Mouse (Mus musculus) MEL (cell line): Measurements from ENCODE around the gene Glb1l3. TPM values are rescaled to one million over a fixed set of nuclear protein-coding genes. Genes with fewer than 3 reads are reported as not detected.

Experiments
- DNase-seq: peaks from one replicate; pipeline ENCODE4 v3.0.0; 2011; ENCODE audit warnings: low read depth, low spot score
- H3K27ac ChIP-seq: 2 replicates; pipeline ENCODE4 v1.5.1; 2012; ENCODE audit warnings: low read depth, mild to moderate bottlenecking, control low read depth, low read length, moderate library complexity; ENCODE audit not compliant: control insufficient read depth
- H3K27me3 ChIP-seq, 2 experiments: fragments of 150-350 bp in 1 of 2; sonication (generic) in 1 of 2; 2 replicates each; pipeline ENCODE4 v1.6.1; 2012; ENCODE audit warnings: low read length in 2 of 2, mild to moderate bottlenecking in 2 of 2, improper control_type of control experiment in 1 of 2, moderate library complexity in 1 of 2; ENCODE audit not compliant: insufficient read depth in 2 of 2, control insufficient read depth in 1 of 2
- H3K36me3 ChIP-seq, 2 experiments: 2 replicates each; pipeline ENCODE4 v1.6.1; 2012 to 2014; ENCODE audit warnings: low read length in 2 of 2, improper control_type of control experiment in 1 of 2, inconsistent platforms in 1 of 2, mild to moderate bottlenecking in 1 of 2; ENCODE audit not compliant: insufficient read depth in 2 of 2, control insufficient read depth in 1 of 2
- H3K4me1 ChIP-seq, 2 experiments: fragments of 150-350 bp in 1 of 2; sonication (generic) in 1 of 2; 2 replicates each; pipeline ENCODE4 v1.6.1; 2012; ENCODE audit warnings: low read length in 2 of 2, improper control_type of control experiment in 1 of 2, mild to moderate bottlenecking in 1 of 2; ENCODE audit not compliant: insufficient read depth in 2 of 2, control insufficient read depth in 1 of 2
- H3K4me3 ChIP-seq, 2 experiments: fragments of 150-350 bp in 1 of 2; sonication (generic) in 1 of 2; 2 replicates each; pipeline ENCODE4 v1.5.1; 2012; ENCODE audit warnings: low read depth in 2 of 2, low read length in 2 of 2, mild to moderate bottlenecking in 2 of 2, moderate library complexity in 2 of 2, control low read depth in 1 of 2, improper control_type of control experiment in 1 of 2; ENCODE audit not compliant: control insufficient read depth in 1 of 2, insufficient read depth in 1 of 2
- H3K79me2 ChIP-seq: 2 replicates; pipeline ENCODE4 v1.6.1; 2012; ENCODE audit warnings: mild to moderate bottlenecking, low read length, moderate library complexity; ENCODE audit not compliant: control insufficient read depth, poor library complexity, insufficient read depth
- H3K9ac ChIP-seq: 2 replicates; pipeline ENCODE4 v1.6.1; 2012; ENCODE audit warnings: low read depth, mild to moderate bottlenecking, control low read depth, low read length, moderate library complexity; ENCODE audit not compliant: control insufficient read depth, poor library complexity, severe bottlenecking
- H3K9me3 ChIP-seq: fragments of 150-350 bp; sonication (generic); replicated peaks from 2 replicates; pipeline ENCODE4 v1.6.1; 2012; ENCODE audit warnings: mild to moderate bottlenecking, low read length, improper control_type of control experiment, moderate library complexity; ENCODE audit not compliant: insufficient read depth
- BHLHE40 ChIP-seq: IDR thresholded peaks from 2 replicates; pipeline ENCODE4 v1.6.1; 2012; ENCODE audit warnings: low read depth, mild to moderate bottlenecking, inconsistent platforms, low read length, improper control_type of control experiment, borderline replicate concordance
- CHD1 ChIP-seq: IDR thresholded peaks from 2 replicates; pipeline ENCODE4 v1.6.1; 2012; ENCODE audit warnings: low read depth, mild to moderate bottlenecking, inconsistent platforms, low read length, improper control_type of control experiment
- CHD2 ChIP-seq: IDR thresholded peaks from 2 replicates; pipeline ENCODE4 v1.6.1; 2011; ENCODE audit warnings: low read length, improper control_type of control experiment
- CTCF ChIP-seq, 3 experiments: IDR thresholded peaks in 2 of 3; conservative IDR thresholded peaks in 1 of 3; 2 replicates each; pipeline ENCODE4 v1.5.1; 2011 to 2012; ENCODE audit warnings: low read length in 3 of 3, low read depth in 2 of 3, mild to moderate bottlenecking in 2 of 3, improper control_type of control experiment in 1 of 3, inconsistent platforms in 1 of 3, mixed read lengths in 1 of 3, moderate library complexity in 1 of 3; ENCODE audit not compliant: control insufficient read depth in 1 of 3, insufficient read depth in 1 of 3, poor library complexity in 1 of 3, severe bottlenecking in 1 of 3
- ELF1 ChIP-seq: IDR thresholded peaks from 2 replicates; pipeline ENCODE4 v1.6.1; 2014; ENCODE audit warnings: low read depth, mild to moderate bottlenecking, inconsistent platforms, low read length, improper control_type of control experiment, moderate library complexity
- GABPA ChIP-seq: IDR thresholded peaks from 2 replicates; pipeline ENCODE4 v1.6.1; 2012; ENCODE audit warnings: low read depth, mild to moderate bottlenecking, inconsistent platforms, low read length, improper control_type of control experiment, moderate library complexity
- GATA1 ChIP-seq: IDR thresholded peaks from 2 replicates; pipeline ENCODE4 v1.6.1; 2011; ENCODE audit warnings: low read depth, low read length, improper control_type of control experiment
- JUND ChIP-seq: IDR thresholded peaks from 2 replicates; pipeline ENCODE4 v1.6.1; 2011; ENCODE audit warnings: low read depth, mild to moderate bottlenecking, improper control_type of control experiment, low read length
- MAZ ChIP-seq: IDR thresholded peaks from 2 replicates; pipeline ENCODE4 v1.6.1; 2012; ENCODE audit warnings: low read depth, mild to moderate bottlenecking, inconsistent platforms, low read length, improper control_type of control experiment
- MEF2A ChIP-seq: IDR thresholded peaks from 2 replicates; pipeline ENCODE4 v1.6.1; 2014; ENCODE audit warnings: low read depth, mild to moderate bottlenecking, inconsistent platforms, low read length, improper control_type of control experiment; ENCODE audit not compliant: poor library complexity, insufficient replicate concordance, severe bottlenecking; ENCODE audit errors: extremely low read depth
- MXI1 ChIP-seq: IDR thresholded peaks from 2 replicates; pipeline ENCODE4 v1.6.1; 2011; ENCODE audit warnings: mild to moderate bottlenecking, low read depth, low read length, improper control_type of control experiment
- MYB ChIP-seq: IDR thresholded peaks from 2 replicates; pipeline ENCODE4 v1.6.1; 2011; ENCODE audit warnings: mild to moderate bottlenecking, low read depth, low read length, improper control_type of control experiment
- MYC ChIP-seq: IDR thresholded peaks from 2 replicates; pipeline ENCODE4 v1.6.1; 2011; ENCODE audit warnings: low read depth, mild to moderate bottlenecking, low read length, improper control_type of control experiment, moderate library complexity
- NRF1 ChIP-seq: IDR thresholded peaks from 2 replicates; pipeline ENCODE4 v1.6.1; 2014; ENCODE audit warnings: low read depth, mild to moderate bottlenecking, inconsistent platforms, low read length, improper control_type of control experiment, moderate library complexity; ENCODE audit not compliant: poor library complexity, insufficient read depth, severe bottlenecking
- POLR2A ChIP-seq, 2 experiments: IDR thresholded peaks; 2 replicates each; pipeline ENCODE4 v1.6.1; 2011 to 2012; ENCODE audit warnings: low read length in 2 of 2, mild to moderate bottlenecking in 2 of 2, control low read depth in 1 of 2, improper control_type of control experiment in 1 of 2, low read depth in 1 of 2, moderate library complexity in 1 of 2; ENCODE audit not compliant: control insufficient read depth in 1 of 2, insufficient read depth in 1 of 2, poor library complexity in 1 of 2
- POLR2AphosphoS2 ChIP-seq: IDR thresholded peaks from 2 replicates; pipeline ENCODE4 v1.6.1; 2011; ENCODE audit warnings: low read length, improper control_type of control experiment
- RCOR1 ChIP-seq: IDR thresholded peaks from 2 replicates; pipeline ENCODE4 v1.6.1; 2012; ENCODE audit warnings: low read depth, mild to moderate bottlenecking, inconsistent platforms, low read length, improper control_type of control experiment
- SIN3A ChIP-seq: IDR thresholded peaks from 2 replicates; pipeline ENCODE4 v1.6.1; 2012; ENCODE audit warnings: low read length, improper control_type of control experiment, inconsistent platforms
- SMC3 ChIP-seq: IDR thresholded peaks from 2 replicates; pipeline ENCODE4 v1.6.1; 2011; ENCODE audit warnings: low read depth, low read length, improper control_type of control experiment
- TAL1 ChIP-seq: IDR thresholded peaks from 2 replicates; pipeline ENCODE4 v1.6.1; 2012; ENCODE audit warnings: mild to moderate bottlenecking, inconsistent platforms, low read length, moderate library complexity, mixed read lengths
- UBTF ChIP-seq: IDR thresholded peaks from 2 replicates; pipeline ENCODE4 v1.6.1; 2012; ENCODE audit warnings: low read depth, mild to moderate bottlenecking, inconsistent platforms, low read length, improper control_type of control experiment, moderate library complexity, borderline replicate concordance; ENCODE audit not compliant: insufficient read depth
- USF1 ChIP-seq: IDR thresholded peaks from 2 replicates; pipeline ENCODE4 v1.6.1; 2014; ENCODE audit warnings: low read depth, mild to moderate bottlenecking, inconsistent platforms, low read length, improper control_type of control experiment, moderate library complexity
- USF2 ChIP-seq, 2 experiments: IDR thresholded peaks; 2 replicates each; pipeline ENCODE4 v1.6.1; 2011 to 2012; ENCODE audit warnings: improper control_type of control experiment in 2 of 2, low read length in 2 of 2, borderline replicate concordance in 1 of 2, inconsistent platforms in 1 of 2, low read depth in 1 of 2, mild to moderate bottlenecking in 1 of 2; ENCODE audit not compliant: insufficient read depth in 1 of 2
- ZKSCAN1 ChIP-seq: IDR thresholded peaks from 2 replicates; pipeline ENCODE4 v1.6.1; 2012; ENCODE audit warnings: low read depth, mild to moderate bottlenecking, inconsistent platforms, low read length, improper control_type of control experiment, moderate library complexity
- ZMIZ1 ChIP-seq: IDR thresholded peaks from 2 replicates; pipeline ENCODE4 v1.6.1; 2012; ENCODE audit warnings: low read depth, mild to moderate bottlenecking, inconsistent platforms, low read length, improper control_type of control experiment, moderate library complexity
- polyA plus RNA-seq, 2 experiments: library from polyadenylated mRNA; stranded (reverse) in 1 of 2; unstranded in 1 of 2; fragments of >175 nt in 1 of 2; fragments of >200 nt in 1 of 2; gene quantifications; 2 replicates each; pipeline versions ENCODE4 v1.2.1 to v1.2.4; 2012; ENCODE audit warnings: low replicate concordance in 2 of 2, low read depth in 1 of 2; ENCODE audit not compliant: insufficient read length in 2 of 2, insufficient read depth in 1 of 2, missing spikeins in 1 of 2
- total RNA-seq: library from RNA; depleted of rRNA; stranded (reverse); fragments of 300-350 nt; gene quantifications from 2 replicates; pipeline ENCODE4 v1.2.3, GENCODE M21; 2012

Gene Glb1l3
- total and polyA plus RNA-seq, 3 experiments: not detected

- no peak for DNase-seq
- no peaks in the 10 kb centered on the region for H3K27me3 ChIP-seq
- no peak overlapping the region for H3K4me3 ChIP-seq
- no peaks in the 10 kb centered on the region for H3K4me1 ChIP-seq
- no peak overlapping the region for H3K27ac ChIP-seq
- H3K79me2 ChIP-seq: no peaks in the 10 kb centered on the region
- no peaks in the 10 kb centered on the region for H3K36me3 ChIP-seq
- no peaks in the 10 kb centered on the region for H3K9me3 ChIP-seq
- TF ChIP-seq BHLHE40 (no peak), POLR2AphosphoS2 (no peak), ELF1 (no peak), MAZ (no peak), MYB (no peak), MYC (no peak), USF2 (IDR thresholded peaks at IDR 0.05; ENCODE audit: borderline replicate concordance in 1 of 2, insufficient read depth in 1 of 2, low read depth in 1 of 2, low read length in 2 of 2) (no peak), MXI1 (no peak), CTCF (IDR thresholded peaks at IDR 0.05 in 2 of 3, conservative IDR thresholded peaks at IDR 0.05 in 1 of 3; ENCODE audit: control insufficient read depth in 1 of 3, insufficient read depth in 1 of 3, low read depth in 2 of 3, low read length in 3 of 3, poor library complexity in 1 of 3, severe bottlenecking in 1 of 3) (no peak), GATA1 (no peak), JUND (no peak), NRF1 (no peak), ZMIZ1 (no peak), UBTF (no peak)
- TF ChIP-seq, all 39 proteins: peak for 0
- no peak overlapping the region for H3K9ac ChIP-seq
Measured at GRCm38 (mm10) chr9:26800357-26800756, 60.3 kb downstream of the Glb1l3 start.

- no peak overlapping the region for H3K9ac ChIP-seq
- H3K4me1 ChIP-seq: no peaks in the 10 kb centered on the region
- no peak overlapping the region for H3K4me3 ChIP-seq
- TF ChIP-seq CHD2: no peak
- no peak for TF ChIP-seq POLR2A (IDR thresholded peaks at IDR 0.05; ENCODE audit: control insufficient read depth in 1 of 2, insufficient read depth in 1 of 2, low read depth in 1 of 2, low read length in 2 of 2, poor library complexity in 1 of 2)
- TF ChIP-seq ELF1: no peak
- TF ChIP-seq CTCF (IDR thresholded peaks at IDR 0.05 in 2 of 3, conservative IDR thresholded peaks at IDR 0.05 in 1 of 3; ENCODE audit: control insufficient read depth in 1 of 3, insufficient read depth in 1 of 3, low read depth in 2 of 3, low read length in 3 of 3, poor library complexity in 1 of 3, severe bottlenecking in 1 of 3): no peak
- no peak for TF ChIP-seq GABPA
- TF ChIP-seq BHLHE40: no peak
- no peak for TF ChIP-seq MYB
- no peak for TF ChIP-seq USF1
- no peak for TF ChIP-seq SIN3A
- no peak for TF ChIP-seq POLR2AphosphoS2
- no peak for TF ChIP-seq TAL1
- TF ChIP-seq CHD1: no peak
- TF ChIP-seq SMC3: no peak
- TF ChIP-seq RCOR1: no peak
- TF ChIP-seq ZKSCAN1: no peak
- no peak for TF ChIP-seq MEF2A
- H3K9me3 ChIP-seq: no peaks in the 10 kb centered on the region
- H3K27ac ChIP-seq: no peak overlapping the region
- no peaks in the 10 kb centered on the region for H3K27me3 ChIP-seq
- DNase-seq: no peak
- no peaks in the 10 kb centered on the region for H3K79me2 ChIP-seq
- H3K36me3 ChIP-seq: no peaks in the 10 kb centered on the region
Measured at GRCm38 (mm10) chr9:26798731-26799130, 62.0 kb downstream of the Glb1l3 start.
